Mouse (Mus musculus): ENCODE measurements around the gene Pi16. TPM values are rescaled to one million over a fixed set of nuclear protein-coding genes. Genes with fewer than 3 reads are reported as not detected.
"Not testable (repeated sequence)": the region's sequence is repeated elsewhere in the genome, so short reads cannot be mapped to it uniquely, and the experiment has no call there.

The Pi16 gene
- polyA plus RNA-seq, 1 experiment from 2014 or later, result 2.0 TPM

GRCm38 (mm10) chr17:29348996-29349395 lies 31.5 kb downstream of the Pi16 start:
- no peak overlapping the region for H3K4me3 ChIP-seq
- H3K9ac ChIP-seq (replicated peaks), result no peak overlapping the region
- ATAC-seq (ENCODE audit: low FRiP score, low read depth), result no peak
- no peaks in the 10 kb centered on the region for H3K27me3 ChIP-seq
- H3K4me2 ChIP-seq (replicated peaks), result no peak overlapping the region
- H3K4me1 ChIP-seq, result peaks cover 23% of the 10 kb centered on the region
- H3K9me3 ChIP-seq, result no peaks in the 10 kb centered on the region
- no peak overlapping the region for H3K27ac ChIP-seq (replicated peaks)
- 84% methylated on average over 2 of the region's 2 CpGs for WGBS
- H3K36me3 ChIP-seq, result 0 out of 2 replicates have a peak, but pooled peaks cover 3% of the 10 kb centered on the region

- peaks cover 29% of the 10 kb centered on the region for H3K4me1 ChIP-seq
- not testable (repeated sequence) for H3K36me3 ChIP-seq; H3K27ac ChIP-seq (replicated peaks); H3K27me3 ChIP-seq; H3K4me2 ChIP-seq (replicated peaks); H3K9ac ChIP-seq (replicated peaks); H3K4me3 ChIP-seq; H3K9me3 ChIP-seq; ATAC-seq (ENCODE audit: low FRiP score, low read depth)
- 65% methylated on average over 5 of the region's 5 CpGs for WGBS
These were observed 33.6 kb downstream of the Pi16 start for GRCm38 (mm10) chr17:29351056-29351455.

- peak overlapping the region; percentile 67 for H3K9ac ChIP-seq (replicated peaks)
- peak overlapping the region; percentile 35; the same call in 1 of the 2 replicates for H3K4me3 ChIP-seq
- H3K27ac ChIP-seq (replicated peaks), result peak overlapping the region; percentile 100
- WGBS, result 27% methylated on average over 5 of the region's 5 CpGs
- H3K27me3 ChIP-seq, result no peaks in the 10 kb centered on the region
- no peaks in the 10 kb centered on the region for H3K9me3 ChIP-seq
- ATAC-seq (ENCODE audit: low FRiP score, low read depth), result peak; percentile 75
- peaks cover 30% of the 10 kb centered on the region for H3K4me1 ChIP-seq
- H3K4me2 ChIP-seq (replicated peaks), result peak overlapping the region; percentile 57
- no peaks in the 10 kb centered on the region for H3K36me3 ChIP-seq
These were observed 38.0 kb downstream of the Pi16 start for GRCm38 (mm10) chr17:29355461-29355840.

GRCm38 (mm10) chr17:29355841-29356478 lies 38.5 kb downstream of the Pi16 start:
- Histone ChIP-seq H3K4me3 (peak overlapping the region; percentile 35), H3K27me3 (no peaks in the 10 kb centered on the region), H3K36me3 (no peaks in the 10 kb centered on the region), H3K4me2 (replicated peaks) (peak overlapping the region; percentile 57), H3K9me3 (no peaks in the 10 kb centered on the region), H3K9ac (replicated peaks) (peak overlapping the region; percentile 67), H3K4me1 (peaks cover 33% of the 10 kb centered on the region), H3K27ac (replicated peaks) (peak overlapping the region; percentile 100)
- 14% methylated on average over 17 of the region's 17 CpGs for WGBS
- ATAC-seq (ENCODE audit: low FRiP score, low read depth), result peak; percentile 45

- Histone ChIP-seq H3K36me3 (no peaks in the 10 kb centered on the region), H3K27ac (replicated peaks) (peak overlapping the region; percentile 100), H3K4me2 (replicated peaks) (peak overlapping the region; percentile 57), H3K27me3 (no peaks in the 10 kb centered on the region), H3K4me3 (peak overlapping the region; percentile 35), H3K9ac (replicated peaks) (peak overlapping the region; percentile 67), H3K4me1 (peaks cover 33% of the 10 kb centered on the region), H3K9me3 (no peaks in the 10 kb centered on the region)
- under 1% methylated on average over 11 of the region's 11 CpGs for WGBS
- ATAC-seq (ENCODE audit: low FRiP score, low read depth), result peak; percentile 94
These were observed 39.0 kb downstream of the Pi16 start for GRCm38 (mm10) chr17:29356479-29356856.

GRCm38 (mm10) chr17:29356882-29357281 lies 39.4 kb downstream of the Pi16 start:
- 2% methylated on average over 9 of the region's 9 CpGs for WGBS
- no peaks in the 10 kb centered on the region for H3K36me3 ChIP-seq

GRCm38 (mm10) chr17:29358928-29359327 lies 41.4 kb downstream of the Pi16 start:
- Histone ChIP-seq H3K4me2 (replicated peaks) (no peak overlapping the region), H3K4me3 (no peak overlapping the region), H3K4me1 (peaks cover 33% of the 10 kb centered on the region), H3K27me3 (no peaks in the 10 kb centered on the region), H3K9ac (replicated peaks) (no peak overlapping the region), H3K36me3 (no peaks in the 10 kb centered on the region), H3K27ac (replicated peaks) (peak overlapping the region; percentile 26), H3K9me3 (no peaks in the 10 kb centered on the region)
- 53% methylated on average over 3 of the region's 3 CpGs for WGBS
- ATAC-seq (ENCODE audit: low FRiP score, low read depth), result no peak

More at GRCm38 (mm10) chr17:29356882-29357281, 39.4 kb downstream of the Pi16 start:
- H3K4me1 ChIP-seq, result peaks cover 33% of the 10 kb centered on the region
- peak overlapping the region; percentile 35 for H3K4me3 ChIP-seq
- H3K27me3 ChIP-seq, result no peaks in the 10 kb centered on the region
- H3K4me2 ChIP-seq (replicated peaks), result peak overlapping the region; percentile 57
- H3K9ac ChIP-seq (replicated peaks), result peak overlapping the region; percentile 67
- H3K27ac ChIP-seq (replicated peaks), result peak overlapping the region; percentile 100
- no peaks in the 10 kb centered on the region for H3K9me3 ChIP-seq
- ATAC-seq (ENCODE audit: low FRiP score, low read depth), result peak; percentile 50; the same call in 1 of the 2 replicates

- no peak within 1 kb of the TSS for H3K4me2 ChIP-seq (replicated peaks)
- no peak within 1 kb of the TSS for H3K27ac ChIP-seq (replicated peaks)
These were observed 43.3 kb downstream of the Pi16 start, which contains the start of gene Fgd2 for GRCm38 (mm10) chr17:29360761-29361221. Gene Fgd2 (plus strand): TSS chr17:29360914.

GRCm38 (mm10) chr17:29361982-29362691 lies 44.7 kb downstream of the Pi16 start:
- no peak for ATAC-seq (ENCODE audit: low FRiP score, low read depth)
- Histone ChIP-seq H3K9ac (replicated peaks) (no peak overlapping the region), H3K27ac (replicated peaks) (no peak overlapping the region), H3K36me3 (no peaks in the 10 kb centered on the region), H3K4me2 (replicated peaks) (no peak overlapping the region), H3K4me1 (peaks cover 7% of the 10 kb centered on the region), H3K9me3 (no peaks in the 10 kb centered on the region), H3K4me3 (no peak overlapping the region), H3K27me3 (no peaks in the 10 kb centered on the region)
- 63% methylated on average over 8 of the region's 8 CpGs for WGBS

More at GRCm38 (mm10) chr17:29360761-29361221, 43.3 kb downstream of the Pi16 start, which contains the start of gene Fgd2:
- ATAC-seq (ENCODE audit: low FRiP score, low read depth), result no peak
- 25% methylated on average over 5 of the region's 5 CpGs for WGBS
- Histone ChIP-seq H3K4me3 (no peak within 1 kb of the TSS), H3K36me3 (no peaks in the 10 kb centered on the region), H3K9me3 (no peaks in the 10 kb centered on the region), H3K9ac (replicated peaks) (no peak within 1 kb of the TSS), H3K4me1 (peaks cover 21% of the 10 kb centered on the region), H3K27me3 (no peaks in the 10 kb centered on the region)

- Histone ChIP-seq H3K9ac (replicated peaks) (no peak overlapping the region), H3K4me1 (peaks cover 2% of the 10 kb centered on the region; the same call in 1 of the 2 replicates), H3K27me3 (0 out of 2 replicates have a peak, but pooled peaks cover 6% of the 10 kb centered on the region), H3K4me2 (replicated peaks) (no peak overlapping the region), H3K27ac (replicated peaks) (no peak overlapping the region), H3K9me3 (no peaks in the 10 kb centered on the region), H3K36me3 (no peaks in the 10 kb centered on the region), H3K4me3 (no peak overlapping the region)
- no peak for ATAC-seq (ENCODE audit: low FRiP score, low read depth)
- 90% methylated on average over 8 of the region's 8 CpGs for WGBS
These were observed 45.6 kb downstream of the Pi16 start for GRCm38 (mm10) chr17:29363109-29363508.

- no peaks in the 10 kb centered on the region for H3K9me3 ChIP-seq
- H3K36me3 ChIP-seq, result no peaks in the 10 kb centered on the region
- no peak overlapping the region for H3K27ac ChIP-seq (replicated peaks)
- H3K4me1 ChIP-seq, result peaks cover 9% of the 10 kb centered on the region; the same call in 1 of the 2 replicates
- H3K4me2 ChIP-seq (replicated peaks), result no peak overlapping the region
- WGBS, result 89% methylated on average over 13 of the region's 13 CpGs
- no peak overlapping the region for H3K4me3 ChIP-seq
- H3K27me3 ChIP-seq, result 0 out of 2 replicates have a peak, but pooled peaks cover 10% of the 10 kb centered on the region
- H3K9ac ChIP-seq (replicated peaks), result no peak overlapping the region
- no peak for ATAC-seq (ENCODE audit: low FRiP score, low read depth)
These were observed 47.7 kb downstream of the Pi16 start for GRCm38 (mm10) chr17:29365105-29365621.

- Histone ChIP-seq H3K27ac (replicated peaks) (no peak overlapping the region), H3K4me3 (no peak overlapping the region)
- ATAC-seq (ENCODE audit: low FRiP score, low read depth), result no peak
These were observed 51.2 kb downstream of the Pi16 start for GRCm38 (mm10) chr17:29368726-29369125.

More at GRCm38 (mm10) chr17:29368726-29369125, 51.2 kb downstream of the Pi16 start:
- H3K9me3 ChIP-seq, result no peaks in the 10 kb centered on the region
- H3K4me2 ChIP-seq (replicated peaks), result no peak overlapping the region
- peaks cover 10% of the 10 kb centered on the region; the same call in 1 of the 2 replicates for H3K27me3 ChIP-seq
- 0 out of 2 replicates have a peak overlapping the region, but pooled peaks have one; percentile 11 for H3K9ac ChIP-seq (replicated peaks)
- H3K36me3 ChIP-seq, result no peaks in the 10 kb centered on the region
- 20% methylated on average over 7 of the region's 7 CpGs for WGBS
- peaks cover 7% of the 10 kb centered on the region; the same call in 1 of the 2 replicates for H3K4me1 ChIP-seq

Data from midbrain, embryonic 12.5 days (tissue).